Mouse (Mus musculus): ENCODE data around the gene Klhdc1. TPM values are rescaled to one million over a fixed set of nuclear protein-coding genes. Genes with fewer than 3 reads are reported as not detected.

Klhdc1 gene
- total and polyA plus RNA-seq, 3 experiments: 6.4 to 8.2 (median 7.2) TPM

DNA sequence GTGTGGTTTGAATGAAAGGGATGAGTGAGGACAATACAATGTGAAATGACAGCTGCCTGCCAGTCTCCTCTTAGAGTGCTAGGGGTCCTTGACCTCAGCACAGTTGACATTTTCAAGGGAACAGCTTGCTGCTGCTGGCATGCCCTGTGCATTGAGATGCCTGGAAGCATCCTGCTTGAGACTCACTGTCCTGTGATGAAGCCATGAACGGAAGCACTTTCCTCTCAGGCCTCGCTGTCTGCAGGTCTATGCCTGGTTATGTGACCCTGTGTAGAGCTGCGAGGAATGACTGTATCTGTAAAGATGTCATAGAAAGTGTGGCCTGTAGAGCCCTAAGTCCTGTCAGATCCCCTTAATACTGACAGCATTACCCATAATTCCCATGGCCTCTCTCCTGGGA lies 24.1 kb downstream of the Klhdc1 start:
- dilution Hi-C loops (cut with MboI; ENCODE audit: extremely low pct_ligation_motif_present, extremely low pct_unique_long_range_greater_than_20kb, low sequenced_read_pairs): no loop called here

DNA sequence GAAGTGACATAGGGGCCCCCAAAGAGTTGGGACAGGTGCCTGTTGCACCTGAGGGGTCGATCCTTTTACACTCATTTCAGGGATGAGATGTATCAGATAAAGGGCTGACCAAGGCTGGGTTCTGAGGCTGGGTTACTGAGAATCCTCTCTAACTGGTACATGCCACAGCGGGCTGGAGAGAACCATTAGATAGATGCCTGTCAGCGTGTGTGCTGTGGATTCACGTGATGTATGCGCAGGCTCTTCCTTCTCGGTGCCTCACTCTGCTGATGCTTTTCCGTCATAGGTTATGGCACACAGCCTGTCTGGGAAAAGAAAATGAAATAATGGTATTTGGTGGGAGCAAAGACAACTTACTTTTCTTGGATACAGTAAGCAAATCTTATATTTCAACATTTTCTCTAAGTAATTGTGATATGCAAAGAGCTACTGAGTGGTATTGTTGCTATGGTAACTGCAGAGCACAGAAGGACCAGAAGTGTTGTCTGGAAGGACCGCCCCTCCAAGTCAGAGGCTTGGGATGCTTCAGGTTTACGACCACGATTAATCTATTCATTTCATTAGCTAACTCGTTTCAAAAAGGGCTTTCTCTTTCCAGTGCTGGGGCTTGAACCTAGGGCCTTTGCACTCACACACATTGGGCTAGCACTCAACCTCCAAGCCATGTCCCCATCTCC lies 27.1 kb downstream of the Klhdc1 start:
- Histone ChIP-seq H3K27me3 (replicated peaks) (no peaks in the 10 kb centered on the region), H3K4me2 (ENCODE audit: insufficient read depth, low read depth, poor library complexity, severe bottlenecking) (no peak overlapping the region), H3K36me3 (replicated peaks in 1 of 2; ENCODE audit: control insufficient read depth in 1 of 2, insufficient read depth in 1 of 2, low read length in 1 of 2) (peaks cover 0 to 4% of the 10 kb centered on the region in 2 experiments), H3K9me3 (replicated peaks; ENCODE audit: low read length) (no peaks in the 10 kb centered on the region), H3K4me3 (replicated peaks in 1 of 3; ENCODE audit: low read depth in 2 of 3, low read length in 2 of 3, poor library complexity in 1 of 3) (no peak overlapping the region), H3K79me2 (replicated peaks; ENCODE audit: control insufficient read depth, extremely low read depth, insufficient read depth, poor library complexity, severe bottlenecking) (no peaks in the 10 kb centered on the region), H3K4me1 (ENCODE audit: control insufficient read depth in 1 of 2, insufficient read depth in 2 of 2) (no peaks in the 10 kb centered on the region), H3K27ac (ENCODE audit: insufficient read depth, low read depth) (no peak overlapping the region), H3K9ac (ENCODE audit: insufficient read depth, low read depth) (no peak overlapping the region)
- dilution Hi-C loops (cut with MboI; ENCODE audit: extremely low pct_ligation_motif_present, extremely low pct_unique_long_range_greater_than_20kb, low sequenced_read_pairs): no loop called here
- TF ChIP-seq BHLHE40 (IDR thresholded peaks at IDR 0.05; ENCODE audit: low read depth, low read length) (no peak), ZMIZ1 (IDR thresholded peaks at IDR 0.05; ENCODE audit: low read depth, low read length) (no peak), JUND (conservative IDR thresholded peaks at IDR 0.05; ENCODE audit: low read depth, low read length) (no peak), CHD1 (IDR thresholded peaks at IDR 0.05; ENCODE audit: low read depth, low read length) (no peak), JUN (IDR thresholded peaks at IDR 0.05; ENCODE audit: insufficient read depth, low read depth, low read length) (no peak), E2F4 (IDR thresholded peaks at IDR 0.05; ENCODE audit: insufficient replicate concordance, low read depth, low read length) (no peak), UBTF (IDR thresholded peaks at IDR 0.05; ENCODE audit: low read depth, low read length) (no peak), TCF12 (IDR thresholded peaks at IDR 0.05; ENCODE audit: low read depth, low read length) (no peak), CHD2 (IDR thresholded peaks at IDR 0.05; ENCODE audit: low read length) (no peak), ZC3H11A (IDR thresholded peaks at IDR 0.05; ENCODE audit: low read depth, low read length) (no peak), POLR2AphosphoS2 (IDR thresholded peaks at IDR 0.05; ENCODE audit: low read depth, low read length) (no peak), MAZ (IDR thresholded peaks at IDR 0.05; ENCODE audit: low read depth, low read length) (no peak), USF1 (IDR thresholded peaks at IDR 0.05; ENCODE audit: low read depth, low read length) (no peak), SMC3 (IDR thresholded peaks at IDR 0.05; ENCODE audit: low read depth, low read length) (no peak), RAD21 (IDR thresholded peaks at IDR 0.05; ENCODE audit: low read depth, low read length) (no peak), CTCF (conservative IDR thresholded peaks at IDR 0.05 in 1 of 2, IDR thresholded peaks at IDR 0.05 in 1 of 2; ENCODE audit: low read depth in 2 of 2, low read length in 2 of 2) (no peak), POLR2A (IDR thresholded peaks at IDR 0.05; ENCODE audit: low read depth, low read length) (no peak), MYC (IDR thresholded peaks at IDR 0.05; ENCODE audit: low read depth, low read length) (no peak)
- in situ Hi-C loops (cut with MboI; ENCODE audit: low pct_ligation_motif_present, low pct_unique_long_range_greater_than_20kb, low sequenced_read_pairs): no loop called here
- DNase-seq (ENCODE audit: extremely low read depth): no peak

More for the DNA sequence above, 24.1 kb downstream of the Klhdc1 start:
- no peak for DNase-seq (ENCODE audit: extremely low read depth)
- H3K9me3 ChIP-seq (replicated peaks; ENCODE audit: low read length): no peaks in the 10 kb centered on the region
- H3K4me1 ChIP-seq (ENCODE audit: control insufficient read depth in 1 of 2, insufficient read depth in 2 of 2): no peaks in the 10 kb centered on the region
- H3K36me3 ChIP-seq (replicated peaks in 1 of 2; ENCODE audit: control insufficient read depth in 1 of 2, insufficient read depth in 1 of 2, low read length in 1 of 2): peaks cover 0 to 4% of the 10 kb centered on the region in 2 experiments
- no peaks in the 10 kb centered on the region for H3K79me2 ChIP-seq (replicated peaks; ENCODE audit: control insufficient read depth, extremely low read depth, insufficient read depth, poor library complexity, severe bottlenecking)
- H3K4me2 ChIP-seq (ENCODE audit: insufficient read depth, low read depth, poor library complexity, severe bottlenecking): no peak overlapping the region
- TF ChIP-seq TBP (conservative IDR thresholded peaks at IDR 0.05; ENCODE audit: low read depth, low read length): no peak
- no peak for TF ChIP-seq BHLHE40 (IDR thresholded peaks at IDR 0.05; ENCODE audit: low read depth, low read length)
- no peak for TF ChIP-seq ELF1 (IDR thresholded peaks at IDR 0.05; ENCODE audit: low read depth, low read length)
- no peak for TF ChIP-seq POLR2AphosphoS2 (IDR thresholded peaks at IDR 0.05; ENCODE audit: low read depth, low read length)
- no peak for TF ChIP-seq CHD1 (IDR thresholded peaks at IDR 0.05; ENCODE audit: low read depth, low read length)
- no peak for TF ChIP-seq MXI1 (IDR thresholded peaks at IDR 0.05; ENCODE audit: low read depth, low read length)
- TF ChIP-seq MYC (IDR thresholded peaks at IDR 0.05; ENCODE audit: low read depth, low read length): no peak
- no peak for TF ChIP-seq MAX (IDR thresholded peaks at IDR 0.05; ENCODE audit: low read length)
- no peak for TF ChIP-seq ZC3H11A (IDR thresholded peaks at IDR 0.05; ENCODE audit: low read depth, low read length)
- TF ChIP-seq JUND (conservative IDR thresholded peaks at IDR 0.05; ENCODE audit: low read depth, low read length): no peak
- no peak for TF ChIP-seq TCF12 (IDR thresholded peaks at IDR 0.05; ENCODE audit: low read depth, low read length)
- TF ChIP-seq CTCF (conservative IDR thresholded peaks at IDR 0.05 in 1 of 2, IDR thresholded peaks at IDR 0.05 in 1 of 2; ENCODE audit: low read depth in 2 of 2, low read length in 2 of 2): no peak
- no peak for TF ChIP-seq ZNF384 (IDR thresholded peaks at IDR 0.05; ENCODE audit: low read depth, low read length)
- no peak for TF ChIP-seq CHD2 (IDR thresholded peaks at IDR 0.05; ENCODE audit: low read length)
- no peak for TF ChIP-seq ZMIZ1 (IDR thresholded peaks at IDR 0.05; ENCODE audit: low read depth, low read length)
- TF ChIP-seq USF2 (conservative IDR thresholded peaks at IDR 0.05; ENCODE audit: low read depth, low read length): no peak
- TF ChIP-seq POLR2A (IDR thresholded peaks at IDR 0.05; ENCODE audit: low read depth, low read length): no peak
- TF ChIP-seq MEF2A (IDR thresholded peaks at IDR 0.05; ENCODE audit: borderline replicate concordance, low read depth, low read length): no peak
- TF ChIP-seq EP300 (IDR thresholded peaks at IDR 0.05; ENCODE audit: low read length): no peak
- H3K4me3 ChIP-seq (replicated peaks in 1 of 3; ENCODE audit: low read depth in 2 of 3, low read length in 2 of 3, poor library complexity in 1 of 3): no peak overlapping the region
- H3K27ac ChIP-seq (ENCODE audit: insufficient read depth, low read depth): no peak overlapping the region
- no peaks in the 10 kb centered on the region for H3K27me3 ChIP-seq (replicated peaks)
- H3K9ac ChIP-seq (ENCODE audit: insufficient read depth, low read depth): no peak overlapping the region
- in situ Hi-C loops (cut with MboI; ENCODE audit: low pct_ligation_motif_present, low pct_unique_long_range_greater_than_20kb, low sequenced_read_pairs): no loop called here
